Mouse (Mus musculus): ENCODE data around the gene Aplp2. TPM values are rescaled to one million over a fixed set of nuclear protein-coding genes. Genes with fewer than 3 reads are reported as not detected.

The Aplp2 gene
- total RNA-seq, 2 experiments from 2014 or later, result 311 to 312 TPM

- no peak for DNase-seq
Observed at GRCm38 (mm10) chr9:31122464-31123030, 89.1 kb downstream of the Aplp2 start.

GRCm38 (mm10) chr9:31120533-31120915, 91.1 kb downstream of the Aplp2 start:
- DNase-seq, result no peak

GRCm38 (mm10) chr9:31119882-31120532, 91.6 kb downstream of the Aplp2 start:
- DNase-seq, result no peak

GRCm38 (mm10) chr9:31119405-31119804, 92.2 kb downstream of the Aplp2 start:
- no peak for DNase-seq

- DNase-seq, result peak; percentile 24
Observed at GRCm38 (mm10) chr9:31118520-31119298, 92.9 kb downstream of the Aplp2 start.

GRCm38 (mm10) chr9:31117488-31117887, 94.1 kb downstream of the Aplp2 start:
- no peak for DNase-seq

GRCm38 (mm10) chr9:31117088-31117487, 94.5 kb downstream of the Aplp2 start:
- DNase-seq, result no peak

- DNase-seq, result no peak
Observed at GRCm38 (mm10) chr9:31115586-31115985, 96.0 kb downstream of the Aplp2 start.

GRCm38 (mm10) chr9:31108464-31108863, 103.2 kb downstream of the Aplp2 start:
- no peak for DNase-seq

Other genes with a start within 250 kb of the Aplp2 start
- gene Zbtb44, start 181.2 kb downstream of the Aplp2 start, total RNA-seq (2021), result 10 to 100 TPM; 32.2 to 33.5 TPM
- under 1 TPM; 0.52 to 0.65 TPM for gene St14, start 80.0 kb downstream of the Aplp2 start, total RNA-seq (2021)
- 1 to 10 TPM; 6.8 to 7.5 TPM for gene Prdm10, start 68.7 kb upstream of the Aplp2 start, total RNA-seq (2021)
- gene Nfrkb, start 174.4 kb upstream of the Aplp2 start, total RNA-seq (2021), result 10 to 100 TPM; 18.6 to 21.8 TPM